Mouse (Mus musculus) thymus, adult 2 months (tissue): ENCODE measurements around the gene Prmt9. TPM values are rescaled to one million over a fixed set of nuclear protein-coding genes. Genes with fewer than 3 reads are reported as not detected.

Experiments used
- DNase-seq: peaks from one replicate; pipeline ENCODE4 v3.0.0; 2021
- H3K27ac ChIP-seq: fragments of 200-500 bp; 2 replicates; pipeline ENCODE4 v1.5.1; 2012; ENCODE audit warnings: low read length, control low read depth; ENCODE audit not compliant: control insufficient read depth, insufficient read depth
- H3K27me3 ChIP-seq: fragments of 200-500 bp; 2 replicates; pipeline ENCODE4 v1.6.1; 2012; ENCODE audit warnings: mild to moderate bottlenecking, low read length, moderate library complexity, mixed read lengths; ENCODE audit not compliant: control insufficient read depth, insufficient read depth
- H3K36me3 ChIP-seq: fragments of 200-500 bp; 2 replicates; pipeline ENCODE4 v1.6.1; 2012; ENCODE audit warnings: mild to moderate bottlenecking, low read length, moderate library complexity; ENCODE audit not compliant: control insufficient read depth, insufficient read depth
- H3K4me1 ChIP-seq: fragments of 200-500 bp; replicated peaks from 2 replicates; pipeline ENCODE4 v1.6.1; 2012; ENCODE audit warnings: low read length; ENCODE audit not compliant: control insufficient read depth, insufficient read depth
- H3K4me3 ChIP-seq: fragments of 200-500 bp; 2 replicates; pipeline ENCODE4 v1.5.1; 2012; ENCODE audit warnings: mild to moderate bottlenecking, low read length, control low read depth, moderate library complexity; ENCODE audit not compliant: control insufficient read depth, insufficient read depth
- CTCF ChIP-seq: fragments of 200-500 bp; IDR thresholded peaks from 2 replicates; pipeline ENCODE4 v1.5.1; 2012; ENCODE audit warnings: mild to moderate bottlenecking, control low read depth, low read length, moderate library complexity, borderline replicate concordance; ENCODE audit not compliant: control insufficient read depth, poor library complexity, insufficient read depth; ENCODE audit errors: extremely low read depth
- POLR2A ChIP-seq: fragments of 200-500 bp; IDR thresholded peaks from 2 replicates; pipeline ENCODE4 v1.6.1; 2012; ENCODE audit warnings: mild to moderate bottlenecking, low read length, control low read depth, moderate library complexity; ENCODE audit not compliant: control insufficient read depth, poor library complexity, insufficient read depth; ENCODE audit errors: extremely low read depth
- WGBS: fragments of 180-500 bp; shearing (Covaris S2); methylation state at CpG from one replicate; pipeline ENCODE4 v1.1.7; 2018; 5-methylcytosine and 5-hydroxymethylcytosine counted together
- polyA plus RNA-seq: library from polyadenylated mRNA; depleted of rRNA; stranded (reverse); fragments of >200 nt; gene quantifications from 2 replicates; pipeline ENCODE4 v1.2.3, GENCODE M21; 2012

Prmt9 gene
- polyA plus RNA-seq, 1 experiment = 15.3 TPM

GRCm38 (mm10) chr8:77517301-77518200, 31.6 kb upstream of the Prmt9 start, which contains the start of gene Arhgap10:
Gene Arhgap10 (minus strand): TSS chr8:77517953.
- Histone ChIP-seq H3K4me3 (peak within 1 kb of the TSS; percentile 99), H3K27ac (no peak within 1 kb of the TSS), H3K36me3 (no peaks in the 10 kb centered on the region), H3K4me1 (peaks cover 10% of the 10 kb centered on the region), H3K27me3 (no peaks in the 10 kb centered on the region)
- TF ChIP-seq CTCF = no peak
- TF ChIP-seq POLR2A = 0 out of 2 replicates have a peak, but pooled peaks have one; percentile 47
- DNase-seq = peak; percentile 89
- WGBS = under 1% methylated on average over 84 of the region's 95 CpGs

- 5% methylated on average over 33 of the region's 33 CpGs for WGBS
- no peak for DNase-seq
Measured at GRCm38 (mm10) chr8:77518201-77519115, 30.7 kb upstream of the Prmt9 start.

GRCm38 (mm10) chr8:77520601-77521000, 28.6 kb upstream of the Prmt9 start:
- no peak for DNase-seq
- Histone ChIP-seq H3K4me1 (peaks cover 10% of the 10 kb centered on the region), H3K36me3 (no peaks in the 10 kb centered on the region), H3K4me3 (no peak overlapping the region), H3K27ac (no peak overlapping the region), H3K27me3 (no peaks in the 10 kb centered on the region)
- 94% methylated on average over 4 of the region's 4 CpGs for WGBS
- TF ChIP-seq CTCF = no peak
- TF ChIP-seq POLR2A = no peak

More at GRCm38 (mm10) chr8:77518201-77519115, 30.7 kb upstream of the Prmt9 start:
- Histone ChIP-seq H3K27me3 (no peaks in the 10 kb centered on the region), H3K4me1 (peaks cover 10% of the 10 kb centered on the region), H3K36me3 (no peaks in the 10 kb centered on the region), H3K4me3 (peak overlapping the region; percentile 99), H3K27ac (no peak overlapping the region)
- TF ChIP-seq CTCF (no peak), POLR2A (no peak)

- Histone ChIP-seq H3K36me3 (no peaks in the 10 kb centered on the region), H3K4me3 (no peak overlapping the region), H3K27me3 (no peaks in the 10 kb centered on the region), H3K4me1 (peaks cover 5% of the 10 kb centered on the region), H3K27ac (no peak overlapping the region)
- TF ChIP-seq POLR2A = no peak
- TF ChIP-seq CTCF = no peak
- DNase-seq = no peak
- WGBS = 97% methylated on average over 8 of the region's 8 CpGs
Measured at GRCm38 (mm10) chr8:77521028-77521785, 28.0 kb upstream of the Prmt9 start.

- no peaks in the 10 kb centered on the region for H3K36me3 ChIP-seq
- H3K4me1 ChIP-seq = no peaks in the 10 kb centered on the region
- no peak overlapping the region for H3K4me3 ChIP-seq
- 94% methylated on average over 8 of the region's 8 CpGs for WGBS
- no peaks in the 10 kb centered on the region for H3K27me3 ChIP-seq
- H3K27ac ChIP-seq = no peak overlapping the region
- no peak for DNase-seq
- TF ChIP-seq CTCF (no peak), POLR2A (no peak)
Measured at GRCm38 (mm10) chr8:77522984-77523383, 26.2 kb upstream of the Prmt9 start.
